Mouse (Mus musculus): ENCODE measurements around the gene Dyrk1b.
"Not testable (repeated sequence)": the region's sequence is repeated elsewhere in the genome, so short reads cannot be mapped to it uniquely, and the experiment has no call there.

The Dyrk1b gene

DNA sequence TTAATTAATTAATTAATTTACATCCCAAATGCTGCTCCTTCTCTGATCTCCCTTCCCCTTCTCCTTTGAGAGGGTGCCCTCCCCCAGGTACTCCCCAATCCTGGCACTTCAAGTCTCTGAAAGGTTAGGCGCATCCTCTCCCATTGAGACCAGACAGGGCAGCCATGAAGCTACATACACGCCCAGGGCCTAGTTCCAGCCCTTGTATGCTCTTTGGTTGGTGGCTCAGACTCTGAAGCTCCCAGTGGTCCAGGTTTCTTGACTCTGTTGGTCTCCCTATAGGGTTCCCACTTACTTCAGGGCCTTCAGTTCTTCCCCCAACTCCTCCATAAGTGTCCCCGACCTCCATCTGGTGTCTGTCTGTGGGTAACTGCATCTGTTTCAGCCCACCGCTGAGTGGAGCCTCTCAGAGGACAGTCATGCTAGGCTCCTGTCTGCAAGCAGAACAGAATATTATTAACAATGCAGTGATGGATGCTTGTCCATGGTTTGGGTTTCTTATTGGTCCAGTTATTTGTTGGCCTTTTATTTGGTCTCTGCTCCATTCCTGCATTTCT lies 26.9 kb downstream of the Dyrk1b start:
- no peaks in the 10 kb centered on the region for H3K27me3 ChIP-seq (ENCODE audit: insufficient read depth, low read length)
- H3K4me3 ChIP-seq (replicated peaks; ENCODE audit: low read length) = no peak overlapping the region
- no peak for TF ChIP-seq NANOG (IDR thresholded peaks at IDR 0.05; ENCODE audit: borderline replicate concordance, low read length)
- TF ChIP-seq POU5F1 (IDR thresholded peaks at IDR 0.05; ENCODE audit: borderline replicate concordance, low read length) = no peak
- TF ChIP-seq CTCF (conservative IDR thresholded peaks at IDR 0.05; ENCODE audit: low read length) = no peak
- H3K4me1 ChIP-seq (replicated peaks; ENCODE audit: low read depth, low read length) = peaks cover 22% of the 10 kb centered on the region
- H3K36me3 ChIP-seq (ENCODE audit: insufficient read depth, low read length) = no peaks in the 10 kb centered on the region
- H3K9me3 ChIP-seq (ENCODE audit: low read length) = no peaks in the 10 kb centered on the region

DNA sequence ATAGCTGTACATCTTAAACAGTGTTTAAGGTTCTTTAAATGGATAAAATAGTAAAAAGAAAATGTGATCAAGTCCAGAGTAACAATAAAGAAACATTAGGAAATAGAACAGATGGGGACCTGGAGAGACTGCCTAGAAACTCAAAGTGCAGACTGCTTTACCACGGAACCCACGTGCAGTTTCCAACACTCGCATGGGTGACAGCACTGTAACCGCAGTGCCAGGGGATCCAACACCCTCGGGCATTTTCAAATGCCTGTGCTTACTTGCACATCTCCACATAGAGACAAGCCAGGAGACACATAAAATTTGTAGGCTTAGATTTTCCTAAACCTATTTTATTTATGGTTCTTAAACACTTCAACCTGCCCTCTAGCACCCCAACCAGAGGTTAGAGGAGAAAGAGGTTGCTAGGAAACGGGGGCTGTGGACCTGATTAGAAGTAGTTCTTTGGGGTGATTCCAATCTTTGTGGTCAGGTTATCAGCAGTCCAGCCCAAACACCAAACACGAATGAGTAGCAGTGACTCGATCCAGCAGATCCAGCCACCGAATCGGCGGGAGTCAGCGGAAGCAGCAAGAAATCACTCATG lies 29.2 kb downstream of the Dyrk1b start:
- Histone ChIP-seq H3K9me3 (ENCODE audit: low read length) (no peaks in the 10 kb centered on the region), H3K27me3 (ENCODE audit: insufficient read depth, low read length) (no peaks in the 10 kb centered on the region), H3K4me3 (replicated peaks; ENCODE audit: low read length) (peak overlapping the region; percentile 73), H3K36me3 (ENCODE audit: insufficient read depth, low read length) (no peaks in the 10 kb centered on the region), H3K4me1 (replicated peaks; ENCODE audit: low read depth, low read length) (peaks cover 30% of the 10 kb centered on the region)
- TF ChIP-seq POU5F1 (IDR thresholded peaks at IDR 0.05; ENCODE audit: borderline replicate concordance, low read length) (no peak), CTCF (conservative IDR thresholded peaks at IDR 0.05; ENCODE audit: low read length) (no peak), NANOG (IDR thresholded peaks at IDR 0.05; ENCODE audit: borderline replicate concordance, low read length) (no peak)

DNA sequence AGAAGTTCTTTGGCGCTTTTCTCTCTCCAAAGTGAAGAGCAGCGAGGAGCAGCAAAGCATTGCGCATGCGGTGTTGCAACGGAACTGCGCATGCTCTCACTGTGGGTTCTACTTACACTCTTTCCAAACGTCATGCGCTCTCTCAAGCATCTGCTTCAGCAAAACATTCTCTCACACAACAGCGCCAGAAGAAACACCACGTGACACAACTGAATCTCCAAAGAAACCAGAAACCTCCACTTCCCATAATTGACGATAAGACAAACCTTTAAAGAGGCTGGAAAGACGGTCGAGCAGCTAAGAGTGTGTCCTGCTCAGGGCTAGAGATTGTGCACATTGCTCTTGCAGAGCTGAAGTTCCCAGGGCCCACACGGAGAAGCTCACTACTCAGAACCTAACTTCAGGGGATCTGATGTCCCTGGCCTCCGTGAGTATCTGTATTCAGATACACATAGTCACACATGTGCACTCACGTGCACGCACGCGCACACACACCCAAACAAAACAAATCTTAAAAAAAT lies 29.8 kb downstream of the Dyrk1b start:
- TF ChIP-seq POU5F1 (IDR thresholded peaks at IDR 0.05; ENCODE audit: borderline replicate concordance, low read length) (no peak), NANOG (IDR thresholded peaks at IDR 0.05; ENCODE audit: borderline replicate concordance, low read length) (no peak), CTCF (conservative IDR thresholded peaks at IDR 0.05; ENCODE audit: low read length) (no peak)
- no peaks in the 10 kb centered on the region for H3K36me3 ChIP-seq (ENCODE audit: insufficient read depth, low read length)
- no peaks in the 10 kb centered on the region for H3K9me3 ChIP-seq (ENCODE audit: low read length)
- peak overlapping the region; percentile 73 for H3K4me3 ChIP-seq (replicated peaks; ENCODE audit: low read length)
- H3K27me3 ChIP-seq (ENCODE audit: insufficient read depth, low read length) = no peaks in the 10 kb centered on the region
- H3K4me1 ChIP-seq (replicated peaks; ENCODE audit: low read depth, low read length) = peaks cover 32% of the 10 kb centered on the region

DNA sequence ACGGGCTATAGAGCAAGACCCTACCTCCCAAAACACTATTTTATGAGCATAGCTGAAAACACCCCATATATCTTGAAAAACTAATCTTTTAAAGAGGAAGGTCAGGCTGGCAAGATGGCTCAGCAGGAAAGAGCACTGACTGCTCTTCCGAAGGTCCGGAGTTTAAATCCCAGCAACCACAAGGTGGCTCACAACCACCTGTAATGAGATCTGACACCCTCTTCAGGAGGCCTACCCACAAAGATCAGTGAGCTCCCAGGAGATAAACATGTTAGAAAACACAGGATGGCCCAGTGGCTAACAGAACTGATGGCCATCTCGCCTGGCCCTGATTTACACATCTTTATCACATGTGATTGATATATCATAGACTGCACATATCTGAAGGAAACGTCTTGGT lies 31.5 kb downstream of the Dyrk1b start:
- no peak for TF ChIP-seq NANOG (IDR thresholded peaks at IDR 0.05; ENCODE audit: borderline replicate concordance, low read length)
- peak; percentile 17; the same call in 1 of the 2 replicates for TF ChIP-seq CTCF (conservative IDR thresholded peaks at IDR 0.05; ENCODE audit: low read length)
- no peak for TF ChIP-seq POU5F1 (IDR thresholded peaks at IDR 0.05; ENCODE audit: borderline replicate concordance, low read length)
- no peak overlapping the region for H3K4me3 ChIP-seq (replicated peaks; ENCODE audit: low read length)
- peaks cover 39% of the 10 kb centered on the region for H3K4me1 ChIP-seq (replicated peaks; ENCODE audit: low read depth, low read length)
- H3K27me3 ChIP-seq (ENCODE audit: insufficient read depth, low read length) = no peaks in the 10 kb centered on the region
- H3K36me3 ChIP-seq (ENCODE audit: insufficient read depth, low read length) = no peaks in the 10 kb centered on the region
- no peaks in the 10 kb centered on the region for H3K9me3 ChIP-seq (ENCODE audit: low read length)

DNA sequence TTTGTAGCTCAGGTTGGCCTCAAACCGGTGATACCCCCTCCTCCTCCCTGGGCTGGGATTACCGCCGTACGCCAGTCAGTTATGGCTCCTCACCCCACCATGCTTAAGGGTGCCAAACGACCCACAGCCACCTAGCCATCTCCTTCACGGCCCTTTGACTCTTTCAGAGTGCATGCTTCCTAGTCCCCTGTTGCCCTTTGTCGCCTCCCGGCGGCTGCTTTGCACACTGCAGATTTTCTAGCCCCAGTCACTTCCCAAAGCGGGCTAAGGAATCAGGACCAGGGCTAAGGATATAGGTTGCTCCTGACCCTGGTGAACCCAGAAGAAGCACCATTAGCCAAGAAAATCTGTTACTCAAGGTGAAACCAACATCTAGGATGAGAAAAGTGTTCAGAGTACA lies 34.9 kb downstream of the Dyrk1b start:
- Histone ChIP-seq H3K4me3 (replicated peaks; ENCODE audit: low read length) (peak overlapping the region; percentile 53), H3K27me3 (ENCODE audit: insufficient read depth, low read length) (no peaks in the 10 kb centered on the region), H3K4me1 (replicated peaks; ENCODE audit: low read depth, low read length) (peaks cover 32% of the 10 kb centered on the region), H3K9me3 (ENCODE audit: low read length) (peaks cover 28% of the 10 kb centered on the region), H3K36me3 (ENCODE audit: insufficient read depth, low read length) (no peaks in the 10 kb centered on the region)
- TF ChIP-seq NANOG (IDR thresholded peaks at IDR 0.05; ENCODE audit: borderline replicate concordance, low read length) = no peak
- TF ChIP-seq POU5F1 (IDR thresholded peaks at IDR 0.05; ENCODE audit: borderline replicate concordance, low read length) = no peak
- TF ChIP-seq CTCF (conservative IDR thresholded peaks at IDR 0.05; ENCODE audit: low read length) = peak; percentile 93

DNA sequence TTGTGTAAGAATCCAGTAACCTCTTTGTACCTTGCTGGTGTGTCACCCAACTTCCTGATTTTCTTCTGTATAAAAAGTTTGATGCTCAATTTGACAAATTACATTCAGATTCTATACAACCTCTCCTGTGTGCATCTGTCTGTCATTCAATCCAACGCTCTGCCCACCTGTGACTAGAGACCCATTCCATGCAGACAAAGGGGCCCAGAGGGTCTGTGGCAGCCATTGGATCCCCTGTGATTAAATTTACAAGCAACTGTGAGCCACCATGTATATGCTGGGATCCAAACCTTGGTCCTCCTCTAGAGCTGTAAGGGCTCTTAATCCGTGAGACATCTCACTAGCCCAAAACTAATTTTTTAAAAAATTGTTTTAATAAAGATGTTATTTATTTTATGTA lies 36.7 kb downstream of the Dyrk1b start:
- not testable (repeated sequence) for H3K36me3 ChIP-seq (ENCODE audit: insufficient read depth, low read length); H3K4me3 ChIP-seq (replicated peaks; ENCODE audit: low read length); H3K27me3 ChIP-seq (ENCODE audit: insufficient read depth, low read length)
- H3K9me3 ChIP-seq (ENCODE audit: low read length) = peaks cover 46% of the 10 kb centered on the region
- H3K4me1 ChIP-seq (replicated peaks; ENCODE audit: low read depth, low read length) = peaks cover 28% of the 10 kb centered on the region

DNA sequence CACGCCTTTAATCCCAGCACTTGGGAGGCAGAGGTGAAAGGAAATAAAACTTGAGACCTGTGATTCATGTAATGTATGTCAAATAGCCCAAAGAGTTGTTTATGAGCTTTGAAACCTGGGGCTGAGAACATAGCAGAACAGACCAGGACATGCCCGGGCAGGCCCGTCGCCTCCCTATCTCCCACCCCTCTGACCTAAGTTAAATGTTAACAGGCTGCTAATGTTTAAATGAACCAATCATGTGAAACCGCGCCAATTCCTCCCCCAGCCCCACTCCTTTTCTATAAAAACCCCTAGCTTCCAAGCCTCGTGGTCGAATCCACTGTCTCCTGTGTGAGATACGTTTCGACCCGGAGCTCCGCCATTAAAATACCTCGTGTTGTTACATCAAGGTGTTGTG lies 38.5 kb downstream of the Dyrk1b start:
- not testable (repeated sequence) for H3K27me3 ChIP-seq (ENCODE audit: insufficient read depth, low read length); H3K36me3 ChIP-seq (ENCODE audit: insufficient read depth, low read length); H3K4me3 ChIP-seq (replicated peaks; ENCODE audit: low read length)
- peaks cover 21% of the 10 kb centered on the region for H3K4me1 ChIP-seq (replicated peaks; ENCODE audit: low read depth, low read length)
- H3K9me3 ChIP-seq (ENCODE audit: low read length) = peaks cover 65% of the 10 kb centered on the region

DNA sequence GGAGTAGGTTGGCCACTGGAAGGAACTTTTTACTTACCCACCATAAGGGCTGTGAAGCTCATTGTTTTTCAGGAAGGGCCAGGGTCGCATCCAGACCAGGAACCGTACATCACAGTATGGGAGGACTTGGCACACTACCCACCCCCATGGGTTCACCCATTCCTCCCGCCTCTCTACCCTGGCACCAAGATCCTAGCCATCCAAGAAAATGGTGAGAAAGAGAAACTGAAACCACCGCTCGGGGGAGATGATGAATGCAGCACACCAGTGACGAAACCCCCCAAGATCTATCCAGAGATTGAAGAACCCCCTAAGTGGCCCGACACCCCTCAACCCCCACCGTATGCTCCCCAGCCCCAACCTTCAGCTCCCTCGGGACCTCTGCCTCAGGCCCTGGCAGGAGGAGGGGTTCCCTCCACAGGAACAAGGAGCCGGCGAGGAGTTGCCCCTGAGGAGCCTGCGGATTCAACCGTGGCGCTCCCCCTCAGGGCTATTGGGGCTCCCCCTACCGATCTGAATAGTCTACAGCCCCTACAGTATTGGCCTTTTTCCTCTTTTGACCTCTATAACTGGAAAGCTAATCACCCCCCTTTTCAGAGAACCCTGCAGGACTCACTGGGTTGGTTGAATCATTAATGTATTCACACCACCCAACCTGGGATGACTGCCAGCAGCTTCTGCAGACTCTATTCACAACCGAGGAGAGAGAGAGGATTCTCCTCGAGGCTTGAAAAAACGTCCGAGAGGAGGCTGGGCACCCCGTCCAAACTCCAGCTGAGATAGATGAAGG lies 39.9 kb downstream of the Dyrk1b start:
- peaks cover 12% of the 10 kb centered on the region for H3K4me1 ChIP-seq (replicated peaks; ENCODE audit: low read depth, low read length)
- H3K36me3 ChIP-seq (ENCODE audit: insufficient read depth, low read length); H3K4me3 ChIP-seq (replicated peaks; ENCODE audit: low read length); H3K27me3 ChIP-seq (ENCODE audit: insufficient read depth, low read length): not testable (repeated sequence)
- H3K9me3 ChIP-seq (ENCODE audit: low read length) = peaks cover 77% of the 10 kb centered on the region

DNA sequence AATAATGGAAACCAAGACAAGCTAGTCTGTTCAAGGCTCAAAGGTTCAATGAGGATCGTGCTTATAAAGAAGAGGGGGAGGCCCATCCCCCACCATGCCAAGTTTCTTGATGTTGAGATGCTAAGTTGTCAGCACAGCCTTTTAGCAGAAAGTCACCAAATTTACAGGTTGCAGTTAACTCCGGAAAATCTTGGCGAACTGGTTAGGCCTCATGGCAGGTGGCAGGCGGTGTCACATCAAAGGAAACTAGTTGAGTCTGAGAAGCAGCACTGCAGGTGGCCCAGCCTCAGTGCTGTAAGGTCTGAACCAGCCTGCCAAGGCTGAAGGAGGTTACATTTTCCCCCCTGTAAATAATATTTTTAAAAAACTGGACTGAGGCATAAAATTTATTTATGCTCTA lies 47.6 kb downstream of the Dyrk1b start:
- H3K4me3 ChIP-seq (replicated peaks; ENCODE audit: low read length); H3K27me3 ChIP-seq (ENCODE audit: insufficient read depth, low read length): not testable (repeated sequence)

DNA sequence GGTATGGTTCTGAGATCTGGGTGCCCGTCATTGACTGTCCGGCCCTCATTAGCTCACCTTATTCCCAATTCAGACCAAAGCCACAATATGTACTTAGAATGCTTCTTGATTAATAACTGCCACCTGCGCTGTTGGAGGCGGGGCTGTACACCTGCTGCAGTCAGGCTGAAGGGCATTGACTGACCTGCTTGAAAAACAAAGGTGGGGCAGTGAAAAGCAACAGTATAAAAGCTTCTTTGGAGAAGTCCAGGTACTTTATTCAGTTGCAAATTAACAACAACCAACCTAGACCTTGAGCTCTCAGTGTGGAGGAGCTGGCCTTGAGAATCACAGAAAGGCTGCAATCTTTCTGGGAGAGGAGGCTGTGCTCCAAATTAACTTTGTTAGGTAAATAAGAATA lies 48.2 kb downstream of the Dyrk1b start:
- not testable (repeated sequence) for H3K4me3 ChIP-seq (replicated peaks; ENCODE audit: low read length); H3K36me3 ChIP-seq (ENCODE audit: insufficient read depth, low read length); H3K27me3 ChIP-seq (ENCODE audit: insufficient read depth, low read length); H3K4me1 ChIP-seq (replicated peaks; ENCODE audit: low read depth, low read length)
- H3K9me3 ChIP-seq (ENCODE audit: low read length) = peaks cover 96% of the 10 kb centered on the region

More for the DNA sequence above, 47.6 kb downstream of the Dyrk1b start:
- H3K36me3 ChIP-seq (ENCODE audit: insufficient read depth, low read length); H3K4me1 ChIP-seq (replicated peaks; ENCODE audit: low read depth, low read length): not testable (repeated sequence)
- peaks cover 96% of the 10 kb centered on the region for H3K9me3 ChIP-seq (ENCODE audit: low read length)

Data from E14TG2a.4 (cell line).